Mouse (Mus musculus) c-Kit-positive CD71-negative TER-119-negative erythroid progenitor cells, embryonic 14.5 days (primary cell): Measurements from ENCODE around the gene Ppp1r11.

Experiments used
- DNase-seq: peaks from one replicate; pipeline ENCODE4 v3.0.0-alpha.2; 2013; ENCODE audit warnings: low read depth

Gene Ppp1r11

DNA sequence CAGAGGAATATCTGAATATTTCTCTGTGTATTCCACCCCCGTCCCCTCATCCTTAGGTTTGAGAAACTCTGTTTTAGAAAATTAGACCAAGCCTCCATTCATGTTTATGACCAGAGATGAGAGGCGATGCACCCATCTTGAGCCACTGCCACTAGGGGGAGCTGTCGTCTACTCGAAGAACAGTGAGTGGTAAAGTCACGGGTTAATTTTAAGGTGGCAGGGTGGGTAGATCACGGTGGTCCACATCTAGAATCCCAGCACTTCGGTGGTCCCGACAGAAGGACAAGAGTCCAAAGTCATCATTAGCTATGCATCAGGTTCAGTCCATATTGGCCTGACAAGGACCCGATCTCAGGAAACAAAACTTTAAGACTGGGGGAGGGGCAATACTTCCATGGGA, 36.5 kb downstream of the Ppp1r11 start:
- peak; percentile 43 for DNase-seq

DNA sequence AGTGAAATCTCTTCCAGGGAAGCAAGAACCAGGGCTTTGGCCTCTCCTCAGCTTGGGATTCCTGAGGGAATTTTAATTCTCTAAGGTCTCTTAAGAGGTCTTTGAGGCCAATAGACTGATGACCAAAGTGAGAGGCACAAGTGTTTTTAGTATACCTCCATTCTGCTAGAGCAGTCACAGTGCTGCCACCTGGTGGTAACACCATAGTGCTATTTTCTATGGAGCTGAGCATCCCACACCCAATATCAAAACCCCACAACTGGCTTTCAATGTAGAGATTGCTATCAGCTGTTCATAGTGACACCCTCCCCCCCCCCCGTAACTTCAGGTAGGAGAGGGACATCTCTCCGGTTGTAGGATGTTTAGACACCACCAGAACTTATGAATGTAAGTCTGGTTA, 37.4 kb downstream of the Ppp1r11 start:
- DNase-seq, result peak; percentile 64

DNA sequence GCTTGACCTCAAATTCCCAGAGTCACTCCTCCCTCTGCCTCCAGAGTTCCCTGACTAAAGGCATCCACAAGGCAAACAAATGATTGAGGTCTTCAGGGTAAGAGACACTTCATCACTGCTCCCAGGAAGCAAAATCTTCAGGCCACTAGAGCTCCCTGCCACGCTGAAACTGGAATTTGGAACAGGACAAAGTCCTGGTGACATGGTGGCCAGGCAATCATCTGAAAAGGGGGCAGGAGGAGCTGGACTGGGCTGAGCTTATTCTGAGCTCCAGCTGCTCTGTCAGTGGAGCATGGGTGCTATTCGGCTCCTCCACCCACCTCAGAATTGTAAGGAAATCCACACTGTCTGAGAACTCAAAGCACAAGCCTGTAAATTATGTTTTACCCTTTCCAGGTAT, 39.5 kb downstream of the Ppp1r11 start:
- no peak for DNase-seq

DNA sequence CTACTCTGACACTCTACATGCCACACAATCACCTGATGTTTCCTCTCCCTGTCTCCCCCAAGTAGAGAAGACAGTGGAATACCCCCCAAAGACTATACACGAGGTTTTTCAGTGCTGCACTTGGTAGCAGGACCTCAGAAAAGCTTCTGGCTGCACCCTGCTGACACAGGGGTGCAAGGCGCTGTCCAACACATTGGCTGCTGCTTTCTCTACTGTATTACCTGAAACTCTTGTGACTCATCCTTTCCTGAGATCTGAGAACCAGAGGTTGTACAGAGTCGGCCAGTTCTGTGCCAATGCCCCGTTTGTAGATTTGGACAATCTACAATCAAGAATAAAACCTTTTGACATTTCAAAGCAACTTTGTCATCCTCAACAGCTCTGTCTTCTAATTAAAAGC, 41.7 kb downstream of the Ppp1r11 start:
- no peak for DNase-seq

DNA sequence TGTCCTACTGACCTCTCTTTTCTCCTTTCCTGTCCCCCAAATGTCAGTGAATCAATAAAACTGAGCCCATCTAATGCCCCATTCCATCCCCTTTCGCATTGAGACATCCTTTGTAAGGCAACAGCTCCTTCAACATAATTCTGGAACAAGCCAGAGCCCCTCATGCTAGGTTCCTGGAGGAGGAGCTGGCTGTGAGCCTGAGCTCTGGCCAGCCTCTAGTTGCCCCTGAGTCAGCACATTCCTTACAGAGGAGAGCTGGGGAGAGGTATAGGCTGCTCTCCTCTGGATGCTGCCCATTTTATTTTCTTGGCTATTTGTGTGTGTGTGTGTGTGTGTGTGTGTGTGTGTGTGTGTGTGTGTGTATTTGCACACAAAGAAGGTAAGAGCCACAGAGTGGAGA, 43.3 kb downstream of the Ppp1r11 start:
- no peak for DNase-seq

DNA sequence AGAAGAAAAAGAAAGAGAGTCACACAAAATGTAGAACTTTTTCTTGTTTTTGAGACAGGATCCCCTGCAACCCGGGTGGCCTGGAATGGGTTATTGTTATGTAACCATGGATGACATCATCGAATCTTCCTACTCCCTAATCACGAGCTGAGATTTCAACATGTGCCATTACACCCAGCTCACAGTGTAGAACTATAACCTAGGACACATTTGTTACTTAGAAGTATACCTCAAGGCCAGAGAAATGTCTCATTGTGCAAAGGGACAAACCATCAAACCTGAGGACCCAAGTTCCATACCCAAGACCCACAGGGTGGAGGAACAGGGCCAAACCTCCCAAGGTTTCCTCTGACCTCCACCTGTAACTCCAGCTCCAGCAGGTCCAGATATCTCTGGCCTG, 47.9 kb downstream of the Ppp1r11 start:
- no peak for DNase-seq

DNA sequence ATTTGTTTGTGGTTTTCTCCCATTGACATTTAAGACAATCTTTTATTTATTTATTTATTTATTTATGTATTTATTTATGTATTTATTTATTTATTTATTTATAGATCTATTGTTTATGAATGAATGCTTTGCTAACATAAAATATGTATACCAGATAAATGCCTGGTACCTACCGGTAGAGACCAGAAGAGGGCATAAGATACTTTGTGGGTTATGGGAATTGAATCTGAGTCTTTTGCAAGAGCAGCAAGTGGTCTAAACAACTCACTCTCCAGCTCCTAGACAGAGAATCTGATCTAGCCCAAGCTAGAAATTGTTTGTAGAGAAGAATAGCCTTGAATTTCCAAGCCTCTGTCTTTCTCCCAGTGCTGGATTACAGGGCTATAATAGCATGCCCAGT, 50.9 kb downstream of the Ppp1r11 start:
- DNase-seq, result no peak

DNA sequence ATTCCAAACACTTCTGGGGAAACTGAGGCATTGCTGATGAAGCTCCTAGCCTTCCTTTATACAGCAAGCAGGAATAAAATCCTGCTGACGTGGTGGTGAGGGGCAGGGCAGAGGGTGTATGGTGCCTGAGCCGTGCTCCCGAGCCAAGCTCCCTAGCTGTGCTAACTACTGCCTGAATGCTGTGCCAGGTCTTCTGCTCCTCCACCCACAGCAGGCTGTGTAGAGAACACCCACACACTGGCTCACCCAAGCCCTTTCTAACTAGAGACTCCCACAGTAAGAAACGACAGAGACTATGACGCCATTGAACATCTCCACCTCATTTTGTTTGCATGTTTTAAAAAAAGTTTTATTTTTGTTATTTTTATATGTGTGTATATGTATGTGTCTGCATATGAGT, 51.5 kb downstream of the Ppp1r11 start:
- no peak for DNase-seq

DNA sequence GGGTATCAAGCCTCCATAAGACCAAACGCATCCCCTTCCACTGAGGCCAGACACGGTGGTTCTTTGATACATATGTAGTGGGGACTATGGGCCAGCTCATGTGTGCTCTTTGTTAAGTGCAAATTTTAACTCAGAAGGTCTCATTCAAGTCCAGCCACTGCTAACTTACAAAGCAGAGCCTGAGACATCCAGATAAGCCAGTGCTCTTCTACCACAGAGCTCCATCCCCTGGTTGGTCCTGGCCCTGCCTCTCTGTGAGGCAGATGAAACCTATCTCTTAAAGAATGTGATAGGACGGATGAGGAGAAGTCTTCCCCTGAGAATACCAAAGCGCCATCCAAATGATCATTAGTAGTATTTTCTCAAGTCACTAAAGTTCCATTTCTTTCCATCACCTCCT, 52.2 kb downstream of the Ppp1r11 start:
- DNase-seq, result no peak
